Mouse (Mus musculus): ENCODE measurements around the gene Serinc5. TPM values are rescaled to one million over a fixed set of nuclear protein-coding genes. Genes with fewer than 3 reads are reported as not detected.

The Serinc5 gene
- polyA plus RNA-seq, 1 experiment from 2014 or later: 11.0 TPM

GRCm38 (mm10) chr13:92649111-92649510, 38.2 kb downstream of the Serinc5 start:
- no peak overlapping the region for H3K9ac ChIP-seq (ENCODE audit: low read length)
- ATAC-seq (replicated peaks; ENCODE audit: extremely low read depth, insufficient read depth, low FRiP score): no peak
- H3K27me3 ChIP-seq (ENCODE audit: control insufficient read depth, insufficient read depth, low read length): no peaks in the 10 kb centered on the region
- peaks cover 9% of the 10 kb centered on the region for H3K4me1 ChIP-seq (ENCODE audit: control insufficient read depth, insufficient read depth, low read length)
- no peak overlapping the region for H3K4me2 ChIP-seq (ENCODE audit: low read depth, low read length)
- H3K36me3 ChIP-seq (ENCODE audit: control insufficient read depth, insufficient read depth): no peaks in the 10 kb centered on the region
- WGBS: 82% methylated on average over 10 of the region's 10 CpGs
- H3K9me3 ChIP-seq (replicated peaks; ENCODE audit: control insufficient read depth, low read length): no peaks in the 10 kb centered on the region
- H3K4me3 ChIP-seq (ENCODE audit: low read length): no peak overlapping the region
- no peak overlapping the region for H3K27ac ChIP-seq (ENCODE audit: low read length)

- Histone ChIP-seq H3K9me3 (replicated peaks; ENCODE audit: control insufficient read depth, low read length) (no peaks in the 10 kb centered on the region), H3K4me3 (ENCODE audit: low read length) (no peak overlapping the region), H3K27me3 (ENCODE audit: control insufficient read depth, insufficient read depth, low read length) (no peaks in the 10 kb centered on the region), H3K4me1 (ENCODE audit: control insufficient read depth, insufficient read depth, low read length) (peaks cover 9% of the 10 kb centered on the region), H3K9ac (ENCODE audit: low read length) (no peak overlapping the region), H3K4me2 (ENCODE audit: low read depth, low read length) (no peak overlapping the region), H3K27ac (ENCODE audit: low read length) (no peak overlapping the region), H3K36me3 (ENCODE audit: control insufficient read depth, insufficient read depth) (no peaks in the 10 kb centered on the region)
- ATAC-seq (replicated peaks; ENCODE audit: extremely low read depth, insufficient read depth, low FRiP score): no peak
- 37% methylated on average over 2 of the region's 2 CpGs for WGBS
Measured at GRCm38 (mm10) chr13:92650956-92651355, 40.1 kb downstream of the Serinc5 start.

- Histone ChIP-seq H3K9me3 (replicated peaks; ENCODE audit: control insufficient read depth, low read length) (no peaks in the 10 kb centered on the region), H3K27ac (ENCODE audit: low read length) (peak overlapping the region; percentile 76; the same call in 1 of the 2 replicates), H3K4me2 (ENCODE audit: low read depth, low read length) (no peak overlapping the region), H3K4me1 (ENCODE audit: control insufficient read depth, insufficient read depth, low read length) (peaks cover 16% of the 10 kb centered on the region), H3K27me3 (ENCODE audit: control insufficient read depth, insufficient read depth, low read length) (no peaks in the 10 kb centered on the region), H3K36me3 (ENCODE audit: control insufficient read depth, insufficient read depth) (no peaks in the 10 kb centered on the region), H3K9ac (ENCODE audit: low read length) (no peak overlapping the region), H3K4me3 (ENCODE audit: low read length) (no peak overlapping the region)
- WGBS: 75% methylated on average over 2 of the region's 2 CpGs
- ATAC-seq (replicated peaks; ENCODE audit: extremely low read depth, insufficient read depth, low FRiP score): no peak
Measured at GRCm38 (mm10) chr13:92652498-92652897, 41.6 kb downstream of the Serinc5 start.

- no peaks in the 10 kb centered on the region for H3K9me3 ChIP-seq (replicated peaks; ENCODE audit: control insufficient read depth, low read length)
- H3K9ac ChIP-seq (ENCODE audit: low read length): no peak overlapping the region
- no peak overlapping the region for H3K4me3 ChIP-seq (ENCODE audit: low read length)
- H3K4me2 ChIP-seq (ENCODE audit: low read depth, low read length): peak overlapping the region; percentile 27
- peak; percentile 72 for ATAC-seq (replicated peaks; ENCODE audit: extremely low read depth, insufficient read depth, low FRiP score)
- H3K27ac ChIP-seq (ENCODE audit: low read length): peak overlapping the region; percentile 76
- H3K27me3 ChIP-seq (ENCODE audit: control insufficient read depth, insufficient read depth, low read length): no peaks in the 10 kb centered on the region
- 10% methylated on average over 5 of the region's 5 CpGs for WGBS
- no peaks in the 10 kb centered on the region for H3K36me3 ChIP-seq (ENCODE audit: control insufficient read depth, insufficient read depth)
- H3K4me1 ChIP-seq (ENCODE audit: control insufficient read depth, insufficient read depth, low read length): peaks cover 16% of the 10 kb centered on the region
Measured at GRCm38 (mm10) chr13:92653283-92653682, 42.4 kb downstream of the Serinc5 start.

- H3K4me2 ChIP-seq (ENCODE audit: low read depth, low read length): no peak overlapping the region
- H3K27ac ChIP-seq (ENCODE audit: low read length): peak overlapping the region; percentile 29; the same call in 1 of the 2 replicates
- no peak overlapping the region for H3K9ac ChIP-seq (ENCODE audit: low read length)
- H3K27me3 ChIP-seq (ENCODE audit: control insufficient read depth, insufficient read depth, low read length): no peaks in the 10 kb centered on the region
- H3K4me1 ChIP-seq (ENCODE audit: control insufficient read depth, insufficient read depth, low read length): peaks cover 16% of the 10 kb centered on the region
- 58% methylated on average over 4 of the region's 4 CpGs for WGBS
- H3K9me3 ChIP-seq (replicated peaks; ENCODE audit: control insufficient read depth, low read length): no peaks in the 10 kb centered on the region
- no peak overlapping the region for H3K4me3 ChIP-seq (ENCODE audit: low read length)
- peaks cover 5% of the 10 kb centered on the region for H3K36me3 ChIP-seq (ENCODE audit: control insufficient read depth, insufficient read depth)
- no peak for ATAC-seq (replicated peaks; ENCODE audit: extremely low read depth, insufficient read depth, low FRiP score)
Measured at GRCm38 (mm10) chr13:92656815-92657513, 46.1 kb downstream of the Serinc5 start.

- H3K9ac ChIP-seq (ENCODE audit: low read length): no peak overlapping the region
- no peak overlapping the region for H3K27ac ChIP-seq (ENCODE audit: low read length)
- 81% methylated on average over 3 of the region's 3 CpGs for WGBS
- peaks cover 6% of the 10 kb centered on the region for H3K4me1 ChIP-seq (ENCODE audit: control insufficient read depth, insufficient read depth, low read length)
- H3K9me3 ChIP-seq (replicated peaks; ENCODE audit: control insufficient read depth, low read length): no peaks in the 10 kb centered on the region
- peaks cover 5% of the 10 kb centered on the region for H3K36me3 ChIP-seq (ENCODE audit: control insufficient read depth, insufficient read depth)
- H3K27me3 ChIP-seq (ENCODE audit: control insufficient read depth, insufficient read depth, low read length): no peaks in the 10 kb centered on the region
- no peak overlapping the region for H3K4me2 ChIP-seq (ENCODE audit: low read depth, low read length)
- H3K4me3 ChIP-seq (ENCODE audit: low read length): no peak overlapping the region
- ATAC-seq (replicated peaks; ENCODE audit: extremely low read depth, insufficient read depth, low FRiP score): 0 out of 2 replicates have a peak, but pooled peaks have one; percentile 26
Measured at GRCm38 (mm10) chr13:92659611-92660010, 48.7 kb downstream of the Serinc5 start.

GRCm38 (mm10) chr13:92662555-92663286, 51.8 kb downstream of the Serinc5 start:
- Histone ChIP-seq H3K27ac (ENCODE audit: low read length) (no peak overlapping the region), H3K27me3 (ENCODE audit: control insufficient read depth, insufficient read depth, low read length) (no peaks in the 10 kb centered on the region), H3K9ac (ENCODE audit: low read length) (no peak overlapping the region), H3K36me3 (ENCODE audit: control insufficient read depth, insufficient read depth) (peaks cover 5% of the 10 kb centered on the region), H3K4me3 (ENCODE audit: low read length) (no peak overlapping the region), H3K9me3 (replicated peaks; ENCODE audit: control insufficient read depth, low read length) (no peaks in the 10 kb centered on the region), H3K4me1 (ENCODE audit: control insufficient read depth, insufficient read depth, low read length) (peaks cover 7% of the 10 kb centered on the region), H3K4me2 (ENCODE audit: low read depth, low read length) (no peak overlapping the region)
- no peak for ATAC-seq (replicated peaks; ENCODE audit: extremely low read depth, insufficient read depth, low FRiP score)
- WGBS: 76% methylated on average over 8 of the region's 8 CpGs

- Histone ChIP-seq H3K9ac (ENCODE audit: low read length) (no peak overlapping the region), H3K9me3 (replicated peaks; ENCODE audit: control insufficient read depth, low read length) (no peaks in the 10 kb centered on the region), H3K4me2 (ENCODE audit: low read depth, low read length) (no peak overlapping the region), H3K4me1 (ENCODE audit: control insufficient read depth, insufficient read depth, low read length) (peaks cover 7% of the 10 kb centered on the region), H3K36me3 (ENCODE audit: control insufficient read depth, insufficient read depth) (peaks cover 5% of the 10 kb centered on the region), H3K27me3 (ENCODE audit: control insufficient read depth, insufficient read depth, low read length) (no peaks in the 10 kb centered on the region), H3K27ac (ENCODE audit: low read length) (no peak overlapping the region), H3K4me3 (ENCODE audit: low read length) (no peak overlapping the region)
- 58% methylated on average over 4 of the region's 4 CpGs for WGBS
- no peak for ATAC-seq (replicated peaks; ENCODE audit: extremely low read depth, insufficient read depth, low FRiP score)
Measured at GRCm38 (mm10) chr13:92665008-92665407, 54.1 kb downstream of the Serinc5 start.
